Mouse (Mus musculus) gastrocnemius, postnatal 10 days (tissue): Measurements from ENCODE around the gene Notch1. TPM values are rescaled to one million over a fixed set of nuclear protein-coding genes. Genes with fewer than 3 reads are reported as not detected.

ENCODE experiments used
- DNase-seq: peaks from one replicate; pipeline ENCODE4 v3.0.0; 2021; ENCODE audit warnings: mixed read lengths
- total RNA-seq, 2 experiments: library from RNA; stranded (reverse); gene quantifications; 2 replicates each; pipeline ENCODE4 v1.2.3; 2021

Gene Notch1
- total RNA-seq, 2 experiments from 2014 or later = 22.5 to 33.5 TPM

GRCm38 (mm10) chr2:26529881-26530280 is 13.4 kb upstream of the Notch1 start:
- no peak for DNase-seq

- no peak for DNase-seq
These were observed 12.8 kb upstream of the Notch1 start for GRCm38 (mm10) chr2:26529221-26529805.

GRCm38 (mm10) chr2:26526443-26527257 is 10.2 kb upstream of the Notch1 start:
- no peak for DNase-seq

- peak; percentile 59 for DNase-seq
These were observed 9.0 kb upstream of the Notch1 start for GRCm38 (mm10) chr2:26525355-26526018.

- DNase-seq = no peak
These were observed 5.9 kb upstream of the Notch1 start for GRCm38 (mm10) chr2:26522327-26522726.

GRCm38 (mm10) chr2:26519753-26520152 is 3.3 kb upstream of the Notch1 start:
- DNase-seq = no peak

- DNase-seq = peak; percentile 3
These were observed 524 bp upstream of the Notch1 start for GRCm38 (mm10) chr2:26516987-26517386.

GRCm38 (mm10) chr2:26515335-26515734 is 1.1 kb downstream of the Notch1 start:
- no peak for DNase-seq

- no peak for DNase-seq
These were observed 3.2 kb downstream of the Notch1 start for GRCm38 (mm10) chr2:26513105-26513745.

GRCm38 (mm10) chr2:26508661-26509060 is 7.8 kb downstream of the Notch1 start:
- DNase-seq = peak; percentile 9

GRCm38 (mm10) chr2:26507961-26508391 is 8.5 kb downstream of the Notch1 start:
- DNase-seq = no peak

GRCm38 (mm10) chr2:26507481-26507886 is 9.0 kb downstream of the Notch1 start:
- DNase-seq = peak; percentile 64

- DNase-seq = no peak
These were observed 9.7 kb downstream of the Notch1 start for GRCm38 (mm10) chr2:26506746-26507280.

GRCm38 (mm10) chr2:26504772-26505480 is 11.5 kb downstream of the Notch1 start:
- peak; percentile 10 for DNase-seq

GRCm38 (mm10) chr2:26503661-26504575 is 12.5 kb downstream of the Notch1 start:
- peak; percentile 79 for DNase-seq

GRCm38 (mm10) chr2:26502863-26503631 is 13.4 kb downstream of the Notch1 start:
- peak; percentile 50 for DNase-seq

GRCm38 (mm10) chr2:26502299-26502862 is 14.1 kb downstream of the Notch1 start:
- DNase-seq = peak; percentile 63

- no peak for DNase-seq
These were observed 14.8 kb downstream of the Notch1 start for GRCm38 (mm10) chr2:26501651-26502141.
